Mouse (Mus musculus) intestine, embryonic 16.5 days (tissue): ENCODE measurements around the gene Ppp2r1b. TPM values are rescaled to one million over a fixed set of nuclear protein-coding genes. Genes with fewer than 3 reads are reported as not detected.

Source experiments
- ATAC-seq: fragments of 200-750 bp; cut with Nextera tagmentation; 2 replicates; pipeline ENCODE4 v1.8.0; 2017; ENCODE audit warnings: moderate TSS enrichment, moderate library complexity
- H3K27ac ChIP-seq: fragments of 300-500 bp; sonication (generic); 2 replicates; pipeline ENCODE4 v1.5.1; 2014; ENCODE audit warnings: mild to moderate bottlenecking, low read length
- H3K27me3 ChIP-seq: fragments of 300-500 bp; sonication (generic); replicated peaks from 2 replicates; pipeline ENCODE4 v1.6.1; 2014; ENCODE audit warnings: low read length, control low read depth, mixed read lengths; ENCODE audit not compliant: control insufficient read depth, insufficient read depth
- H3K36me3 ChIP-seq: fragments of 300-500 bp; sonication (generic); 2 replicates; pipeline ENCODE4 v1.6.1; 2014; ENCODE audit warnings: low read length, control low read depth; ENCODE audit not compliant: control insufficient read depth, insufficient read depth
- H3K4me1 ChIP-seq: fragments of 300-500 bp; sonication (generic); 2 replicates; pipeline ENCODE4 v1.6.1; 2014; ENCODE audit warnings: low read length, control low read depth, mixed read lengths; ENCODE audit not compliant: control insufficient read depth, insufficient read depth
- H3K4me2 ChIP-seq: fragments of 300-500 bp; sonication (generic); 2 replicates; pipeline ENCODE4 v1.6.1; 2014; ENCODE audit warnings: low read depth, low read length, control low read depth
- H3K4me3 ChIP-seq: fragments of 300-500 bp; sonication (generic); 2 replicates; pipeline ENCODE4 v1.5.1; 2014; ENCODE audit warnings: mild to moderate bottlenecking, low read length
- H3K9ac ChIP-seq: fragments of 300-500 bp; sonication (generic); 2 replicates; pipeline ENCODE4 v1.6.1; 2014; ENCODE audit warnings: low read depth, low read length
- H3K9me3 ChIP-seq: fragments of 300-500 bp; sonication (generic); 2 replicates; pipeline ENCODE4 v1.6.1; 2016; ENCODE audit warnings: low read length, control low read depth; ENCODE audit not compliant: control insufficient read depth
- WGBS: fragments of 180-500 bp; shearing (Covaris S2); extraction: QIAGEN DNeasy Blood & Tissue Kit; methylation state at CpG from one replicate; pipeline ENCODE4 v1.1.7; 2014; 5-methylcytosine and 5-hydroxymethylcytosine counted together
- polyA plus RNA-seq: library from polyadenylated mRNA; unstranded; fragments of >200 nt; fragmentation: Nextera tagmentation; extraction: Ambion mirVana; gene quantifications from 2 replicates; pipeline ENCODE4 v1.2.1, GENCODE M21; 2015

Ppp2r1b gene
- 58.5 and 63.9 TPM in 2 replicates for polyA plus RNA-seq

DNA sequence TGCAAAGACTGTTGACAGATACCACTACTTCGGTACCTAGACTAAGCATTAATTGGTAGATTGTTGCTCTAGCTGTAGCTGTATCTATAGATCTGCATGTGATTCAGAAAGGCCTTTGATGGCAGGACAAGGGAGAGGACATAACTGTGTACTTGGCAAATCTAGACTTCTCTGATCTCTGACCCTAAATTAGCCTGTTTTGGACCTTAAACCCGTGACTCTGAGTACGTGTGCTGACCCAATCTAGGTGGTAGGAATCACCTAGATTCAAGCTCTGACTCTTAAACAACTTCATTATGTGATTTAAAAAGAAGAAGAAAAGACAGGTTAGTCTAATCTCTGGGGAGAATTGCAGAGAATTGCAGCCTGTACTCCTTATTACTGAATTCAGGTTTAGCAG, at the start of gene Ppp2r1b:
Gene Ppp2r1b, plus strand, starts transcription at position 221 of the 400 bp plus-strand sequence.
- Histone ChIP-seq H3K27me3 (no peaks in the 10 kb centered on the region), H3K4me2 (no peak within 1 kb of the TSS), H3K9ac (no peak within 1 kb of the TSS), H3K4me3 (no peak within 1 kb of the TSS), H3K9me3 (no peaks in the 10 kb centered on the region), H3K4me1 (0 out of 2 replicates have a peak, but pooled peaks cover 3% of the 10 kb centered on the region), H3K27ac (no peak within 1 kb of the TSS; the same call in 1 of the 2 replicates), H3K36me3 (no peaks in the 10 kb centered on the region)
- ATAC-seq = no peak
- 80% methylated on average over 3 of the region's 3 CpGs for WGBS

DNA sequence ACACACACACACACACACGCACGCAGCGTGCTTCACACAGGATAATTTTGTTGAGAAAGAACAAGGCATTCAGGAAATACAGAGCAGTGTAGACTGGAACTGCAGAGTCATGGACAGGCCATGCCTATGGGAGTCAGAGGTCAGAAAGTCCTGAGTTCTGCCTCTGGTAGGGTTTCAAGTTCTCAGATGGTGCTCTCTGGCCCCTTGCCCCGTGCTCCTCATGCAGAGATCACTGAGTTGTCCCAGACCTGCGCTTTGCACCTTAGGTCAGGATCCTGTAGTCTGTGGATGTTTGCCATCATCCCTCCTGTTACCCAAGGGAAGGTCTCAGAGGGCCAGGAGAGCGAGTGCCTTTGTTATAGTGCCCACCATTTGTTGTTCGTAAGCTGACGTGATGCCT, 48.3 kb upstream of the Ppp2r1b start:
- 92% methylated on average over 8 of the region's 8 CpGs for WGBS
- H3K27me3 ChIP-seq = no peaks in the 10 kb centered on the region
- 0 out of 2 replicates have a peak, but pooled peaks cover 6% of the 10 kb centered on the region for H3K36me3 ChIP-seq
- no peak overlapping the region for H3K4me3 ChIP-seq
- H3K4me1 ChIP-seq = no peaks in the 10 kb centered on the region
- no peak for ATAC-seq
- H3K9ac ChIP-seq = no peak overlapping the region
- no peak overlapping the region for H3K27ac ChIP-seq
- H3K9me3 ChIP-seq = no peaks in the 10 kb centered on the region
- H3K4me2 ChIP-seq = no peak overlapping the region

- Histone ChIP-seq H3K4me3 (no peak overlapping the region), H3K9ac (no peak overlapping the region), H3K4me1 (no peaks in the 10 kb centered on the region), H3K4me2 (no peak overlapping the region), H3K36me3 (0 out of 2 replicates have a peak, but pooled peaks cover 6% of the 10 kb centered on the region), H3K9me3 (no peaks in the 10 kb centered on the region), H3K27ac (no peak overlapping the region), H3K27me3 (no peaks in the 10 kb centered on the region)
- no peak for ATAC-seq
- WGBS = 93% methylated on average over 7 of the region's 7 CpGs
Observed at GRCm38 (mm10) chr9:50797641-50798040, 47.5 kb upstream of the Ppp2r1b start.

GRCm38 (mm10) chr9:50798368-50798767, 46.7 kb upstream of the Ppp2r1b start:
- H3K4me2 ChIP-seq = no peak overlapping the region
- no peaks in the 10 kb centered on the region for H3K9me3 ChIP-seq
- no peaks in the 10 kb centered on the region for H3K27me3 ChIP-seq
- H3K9ac ChIP-seq = no peak overlapping the region
- no peak overlapping the region for H3K27ac ChIP-seq
- H3K36me3 ChIP-seq = peaks cover 9% of the 10 kb centered on the region; the same call in 1 of the 2 replicates
- H3K4me3 ChIP-seq = no peak overlapping the region
- 77% methylated on average over 5 of the region's 5 CpGs for WGBS
- ATAC-seq = no peak
- H3K4me1 ChIP-seq = no peaks in the 10 kb centered on the region

GRCm38 (mm10) chr9:50800985-50801384, 44.1 kb upstream of the Ppp2r1b start:
- no peak overlapping the region for H3K4me3 ChIP-seq
- 69% methylated on average over 2 of the region's 2 CpGs for WGBS
- no peak overlapping the region for H3K4me2 ChIP-seq
- no peak for ATAC-seq
- no peak overlapping the region for H3K9ac ChIP-seq
- H3K27me3 ChIP-seq = no peaks in the 10 kb centered on the region
- H3K36me3 ChIP-seq = peaks cover 11% of the 10 kb centered on the region; the same call in 1 of the 2 replicates
- H3K27ac ChIP-seq = no peak overlapping the region
- no peaks in the 10 kb centered on the region for H3K9me3 ChIP-seq
- no peaks in the 10 kb centered on the region for H3K4me1 ChIP-seq

GRCm38 (mm10) chr9:50803055-50803671, 41.9 kb upstream of the Ppp2r1b start:
- Histone ChIP-seq H3K4me2 (no peak overlapping the region), H3K27ac (no peak overlapping the region), H3K4me3 (no peak overlapping the region), H3K9me3 (no peaks in the 10 kb centered on the region), H3K9ac (no peak overlapping the region), H3K27me3 (no peaks in the 10 kb centered on the region), H3K36me3 (peaks cover 8% of the 10 kb centered on the region; the same call in 1 of the 2 replicates), H3K4me1 (no peaks in the 10 kb centered on the region)
- WGBS = 82% methylated on average over 7 of the region's 7 CpGs
- ATAC-seq = peak; percentile 82

DNA sequence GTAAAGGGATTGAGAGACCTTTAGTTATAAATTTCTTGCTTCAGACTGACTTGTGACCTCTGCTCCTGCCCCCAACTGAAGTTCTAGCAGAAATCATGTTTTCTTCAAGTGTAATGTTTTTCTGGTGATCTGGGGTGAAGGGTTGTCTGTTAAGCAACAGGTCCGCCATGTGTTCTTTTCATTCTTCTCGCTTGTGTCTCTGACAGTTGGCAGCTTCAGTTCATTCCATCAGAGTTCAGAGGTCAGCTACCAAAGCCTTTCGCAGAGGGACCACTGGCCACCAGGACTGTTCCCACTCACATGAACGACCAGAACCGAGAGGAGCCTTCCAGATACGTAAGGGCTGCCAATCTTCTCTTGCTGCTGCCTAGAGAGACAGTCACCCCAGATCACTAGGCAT, 36.6 kb upstream of the Ppp2r1b start:
- Histone ChIP-seq H3K9ac (no peak overlapping the region), H3K4me1 (no peaks in the 10 kb centered on the region), H3K9me3 (no peaks in the 10 kb centered on the region), H3K4me3 (no peak overlapping the region), H3K36me3 (0 out of 2 replicates have a peak, but pooled peaks cover 2% of the 10 kb centered on the region), H3K27me3 (no peaks in the 10 kb centered on the region), H3K27ac (no peak overlapping the region), H3K4me2 (no peak overlapping the region)
- ATAC-seq = no peak
- WGBS = 90% methylated on average over 6 of the region's 6 CpGs

GRCm38 (mm10) chr9:50809146-50809545, 36.0 kb upstream of the Ppp2r1b start:
- ATAC-seq = no peak
- no peak overlapping the region for H3K9ac ChIP-seq
- peaks cover under 1% of the 10 kb centered on the region; the same call in 1 of the 2 replicates for H3K36me3 ChIP-seq
- no peaks in the 10 kb centered on the region for H3K27me3 ChIP-seq
- 94% methylated on average over 13 of the region's 13 CpGs for WGBS
- H3K4me3 ChIP-seq = no peak overlapping the region
- H3K9me3 ChIP-seq = no peaks in the 10 kb centered on the region
- no peaks in the 10 kb centered on the region for H3K4me1 ChIP-seq
- no peak overlapping the region for H3K4me2 ChIP-seq
- H3K27ac ChIP-seq = no peak overlapping the region

DNA sequence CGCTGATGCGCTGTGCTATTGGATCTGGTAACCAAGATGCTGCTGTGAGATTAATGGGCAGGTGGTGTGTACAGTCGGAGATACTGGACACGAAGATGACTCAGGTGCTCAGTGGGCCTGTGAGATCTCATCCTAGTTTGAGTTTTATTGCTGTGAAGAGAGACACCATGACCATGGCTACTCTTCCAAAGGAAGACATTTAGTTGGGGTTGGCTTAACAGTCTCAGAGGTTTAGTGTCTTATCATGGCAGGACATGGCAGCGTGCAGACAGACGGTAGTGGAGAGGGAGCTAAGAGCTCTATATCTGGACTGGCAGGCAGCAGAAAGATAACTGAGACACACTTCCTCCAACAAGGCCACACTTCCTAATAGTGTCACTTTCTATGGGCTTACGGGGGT, 33.9 kb upstream of the Ppp2r1b start:
- Histone ChIP-seq H3K27me3 (no peaks in the 10 kb centered on the region), H3K4me1 (no peaks in the 10 kb centered on the region), H3K9ac (no peak overlapping the region), H3K4me3 (no peak overlapping the region), H3K9me3 (no peaks in the 10 kb centered on the region), H3K27ac (no peak overlapping the region), H3K4me2 (no peak overlapping the region), H3K36me3 (peaks cover 2% of the 10 kb centered on the region; the same call in 1 of the 2 replicates)
- ATAC-seq = 0 out of 2 replicates have a peak, but pooled peaks have one; percentile 44
- WGBS = 92% methylated on average over 7 of the region's 7 CpGs
